Mouse (Mus musculus) thymus, adult 2 months (tissue): Measurements from ENCODE around the gene Dlg3.

ENCODE experiments used
- CTCF ChIP-seq: fragments of 200-500 bp; IDR thresholded peaks from 2 replicates; pipeline ENCODE4 v1.5.1; 2012; ENCODE audit warnings: mild to moderate bottlenecking, control low read depth, low read length, moderate library complexity, borderline replicate concordance; ENCODE audit not compliant: control insufficient read depth, poor library complexity, insufficient read depth; ENCODE audit errors: extremely low read depth
- POLR2A ChIP-seq: fragments of 200-500 bp; IDR thresholded peaks from 2 replicates; pipeline ENCODE4 v1.6.1; 2012; ENCODE audit warnings: mild to moderate bottlenecking, low read length, control low read depth, moderate library complexity; ENCODE audit not compliant: control insufficient read depth, poor library complexity, insufficient read depth; ENCODE audit errors: extremely low read depth

DNA sequence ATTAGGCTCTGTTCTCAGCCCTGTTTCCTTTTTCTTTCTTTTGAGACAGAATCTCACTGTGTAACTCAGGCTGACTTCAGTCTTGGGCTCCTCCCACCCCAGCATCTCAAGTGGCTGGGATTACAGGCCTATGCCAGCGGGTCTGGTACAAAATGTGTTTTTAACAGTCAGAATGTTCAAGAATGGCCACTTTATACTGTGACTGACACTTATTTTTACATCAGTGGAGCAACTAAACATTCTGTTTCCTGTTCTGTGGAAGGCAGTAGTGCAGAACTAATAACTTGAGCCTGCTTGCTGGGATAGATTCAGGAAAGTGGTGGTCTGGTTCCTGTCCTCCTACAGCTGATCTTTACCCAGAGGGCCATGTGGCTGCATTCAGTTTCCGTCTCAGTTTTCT is 33.1 kb downstream of the Dlg3 start:
- TF ChIP-seq POLR2A, result no peak
- no peak for TF ChIP-seq CTCF
